Mouse (Mus musculus): ENCODE measurements around the gene Gm498. TPM values are rescaled to one million over a fixed set of nuclear protein-coding genes. Genes with fewer than 3 reads are reported as not detected.

Gm498 gene
- polyA plus RNA-seq (2017; shearing (Covaris generic)): not detected

GRCm38 (mm10) chr7:143866538-143866937 lies at the start of gene Gm498:
Gene Gm498 (plus strand): TSS chr7:143866838.

DNA sequence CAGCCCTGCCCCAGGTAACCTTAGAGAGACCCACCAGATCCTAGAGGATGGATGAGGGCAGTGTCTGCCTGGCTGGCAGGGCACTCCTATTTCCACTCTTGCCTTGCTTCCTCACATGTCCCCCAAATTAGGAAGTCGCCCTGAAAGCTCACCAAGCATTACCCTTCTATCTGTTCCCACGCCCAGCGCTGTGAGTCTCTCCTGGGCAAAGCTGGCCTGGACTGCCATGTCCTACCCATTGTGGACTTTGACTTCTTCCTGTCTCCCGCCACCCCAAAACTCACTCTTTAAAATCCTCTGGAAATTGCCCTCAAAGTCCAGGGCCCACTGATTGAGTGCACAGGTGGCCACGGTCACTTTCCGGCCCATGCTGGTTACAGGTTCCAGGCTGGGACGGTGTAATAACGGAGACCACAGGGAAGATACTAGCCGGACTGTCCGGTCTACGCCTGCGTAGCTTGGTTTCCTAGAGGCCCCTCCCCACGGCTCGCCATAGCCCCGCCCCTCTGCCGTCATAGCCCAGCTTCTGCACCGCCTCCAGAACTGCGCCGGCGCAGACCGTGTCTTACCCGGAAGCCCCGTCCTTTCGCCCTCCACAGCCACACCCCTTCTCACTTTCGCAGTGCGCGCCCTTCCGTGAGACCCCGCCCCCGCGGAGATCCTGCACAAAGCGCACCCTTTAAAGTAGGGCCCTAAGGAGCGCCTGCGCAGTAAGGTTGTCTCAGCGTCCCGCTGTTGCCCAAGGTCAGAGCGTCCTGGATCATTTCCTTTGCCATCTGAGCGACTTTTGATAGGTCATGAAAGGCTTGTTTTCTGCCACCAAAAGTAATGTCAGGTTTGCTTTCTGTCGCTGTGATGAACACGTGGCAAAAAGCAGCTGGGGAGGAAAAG lies 44.0 kb upstream of the Gm498 start, which contains the start of the genes Nadsyn1 and Dhcr7:
Nadsyn1 (minus strand) TSS at position 475 of the 891 bp plus-strand sequence.
Dhcr7 (plus strand) TSS at position 771 of the 891 bp plus-strand sequence.

Other genes starting within 250 kb of the Gm498 start
- 38.9 TPM for gene Tnfrsf26, start 238.1 kb upstream of the Gm498 start, polyA plus RNA-seq (2017; shearing (Covaris generic))
- gene Tnfrsf22, start 217.2 kb upstream of the Gm498 start, polyA plus RNA-seq (2017; shearing (Covaris generic)): 15.9 TPM
- 9.6 TPM for gene Tnfrsf23, start 181.0 kb upstream of the Gm498 start, polyA plus RNA-seq (2017; shearing (Covaris generic))
- 16.6 TPM for gene Osbpl5, start 109.9 kb upstream of the Gm498 start, polyA plus RNA-seq (2017; shearing (Covaris generic))
- gene Mrgprg, start 99.8 kb upstream of the Gm498 start, polyA plus RNA-seq (2017; shearing (Covaris generic)): not detected
- gene Mrgpre, start 82.3 kb upstream of the Gm498 start, polyA plus RNA-seq (2017; shearing (Covaris generic)): 0.45 TPM
- gene Nadsyn1, start 44.0 kb upstream of the Gm498 start, polyA plus RNA-seq (2017; shearing (Covaris generic)): 15.8 TPM
- gene Dhcr7, start 43.7 kb upstream of the Gm498 start, polyA plus RNA-seq (2017; shearing (Covaris generic)): 25.7 TPM
- not detected for gene Shank2, start 135.1 kb downstream of the Gm498 start, polyA plus RNA-seq (2017; shearing (Covaris generic))

Data from naive thymus-derived CD4-positive, alpha-beta T cell, adult 5 months (primary cell).